Mouse (Mus musculus) spleen, adult 2 months (tissue): ENCODE results near the gene Cct2. TPM values are rescaled to one million over a fixed set of nuclear protein-coding genes. Genes with fewer than 3 reads are reported as not detected.

Experiments used
- DNase-seq, 2 experiments: peaks; one replicate each; pipeline versions ENCODE4 v3.0.0 to v3.0.0-alpha.2; 2012 to 2021; ENCODE audit warnings: low spot score in 2 of 2, low read depth in 1 of 2
- H3K27ac ChIP-seq: fragments of 200-500 bp; 2 replicates; pipeline ENCODE4 v1.5.1; 2012; ENCODE audit warnings: low read length, inconsistent platforms; ENCODE audit not compliant: insufficient read depth
- H3K27me3 ChIP-seq: fragments of 200-500 bp; 2 replicates; pipeline ENCODE4 v1.6.1; 2012; ENCODE audit warnings: mild to moderate bottlenecking, moderate library complexity, low read length, inconsistent platforms; ENCODE audit not compliant: control insufficient read depth, insufficient read depth
- H3K36me3 ChIP-seq: fragments of 200-500 bp; 2 replicates; pipeline ENCODE4 v1.6.1; 2012; ENCODE audit warnings: mild to moderate bottlenecking, low read length, inconsistent platforms; ENCODE audit not compliant: control insufficient read depth, insufficient read depth
- H3K4me1 ChIP-seq: fragments of 200-500 bp; 2 replicates; pipeline ENCODE4 v1.6.1; 2011; ENCODE audit warnings: inconsistent platforms; ENCODE audit not compliant: control insufficient read depth, insufficient read depth, insufficient read length
- H3K4me3 ChIP-seq: fragments of 200-500 bp; 2 replicates; pipeline ENCODE4 v1.5.1; 2011; ENCODE audit warnings: mild to moderate bottlenecking, inconsistent platforms; ENCODE audit not compliant: insufficient read depth, insufficient read length; ENCODE audit errors: extremely low read depth
- CTCF ChIP-seq: fragments of 200-500 bp; IDR thresholded peaks from 2 replicates; pipeline ENCODE4 v1.5.1; 2011; ENCODE audit warnings: mild to moderate bottlenecking, inconsistent platforms; ENCODE audit not compliant: insufficient read depth, insufficient read length, insufficient replicate concordance; ENCODE audit errors: extremely low read depth
- POLR2A ChIP-seq: fragments of 200-500 bp; IDR thresholded peaks from 2 replicates; pipeline ENCODE4 v1.6.1; 2011; ENCODE audit warnings: low read depth, low read length, inconsistent platforms
- WGBS: fragments of 180-500 bp; shearing (Covaris S2); methylation state at CpG from one replicate; pipeline ENCODE4 v1.1.7; 2018; 5-methylcytosine and 5-hydroxymethylcytosine counted together
- polyA plus RNA-seq: library from polyadenylated mRNA; depleted of rRNA; stranded (reverse); fragments of >200 nt; gene quantifications from 2 replicates; pipeline ENCODE4 v1.2.3, GENCODE M21; 2012

Gene Cct2
- polyA plus RNA-seq, 1 experiment = 47.5 TPM

DNA sequence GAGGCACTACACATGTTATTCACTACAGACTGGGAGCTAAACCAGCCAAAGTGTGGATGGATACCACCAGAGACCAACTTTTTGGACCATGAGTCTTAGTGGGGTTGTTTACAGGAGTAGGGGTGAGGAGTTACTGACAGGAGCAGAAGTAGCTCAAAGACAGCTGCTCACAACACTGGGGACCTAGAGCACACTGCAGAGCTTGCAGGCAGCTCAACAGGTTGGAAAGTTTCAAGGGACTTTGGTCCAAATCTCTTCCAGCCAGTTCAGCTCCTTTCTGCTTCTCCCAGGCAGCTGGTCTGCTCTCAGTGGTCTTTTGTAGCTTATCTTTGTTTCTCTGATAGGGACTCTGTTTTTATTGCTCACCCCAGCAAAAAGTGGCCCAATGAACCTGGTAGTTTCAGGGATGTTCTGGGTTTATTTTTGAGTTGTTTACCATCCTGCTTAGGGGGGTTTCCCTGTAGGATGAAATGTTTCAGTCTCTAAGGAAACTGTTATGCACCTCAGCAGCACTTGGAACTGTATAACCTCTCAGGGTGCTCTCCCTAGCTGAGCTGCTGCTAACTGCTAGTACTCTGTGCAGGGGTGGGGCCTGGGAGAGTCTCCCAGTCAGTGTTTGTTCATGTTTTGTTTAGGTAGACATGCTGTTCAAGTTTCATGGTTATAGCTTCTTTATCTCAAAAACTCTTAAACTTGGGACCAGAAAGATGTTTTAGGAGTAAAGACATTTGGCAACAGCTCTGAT, 40.4 kb upstream of the Cct2 start:
- Histone ChIP-seq H3K4me3 (no peak overlapping the region), H3K4me1 (peaks cover 11% of the 10 kb centered on the region; the same call in 1 of the 2 replicates), H3K27ac (no peak overlapping the region), H3K27me3 (no peaks in the 10 kb centered on the region), H3K36me3 (no peaks in the 10 kb centered on the region; the same call in 1 of the 2 replicates)
- no peak for TF ChIP-seq POLR2A
- no peak for TF ChIP-seq CTCF
- no peak for DNase-seq

- no peak overlapping the region for H3K4me3 ChIP-seq
- peaks cover 8% of the 10 kb centered on the region; the same call in 1 of the 2 replicates for H3K4me1 ChIP-seq
- no peaks in the 10 kb centered on the region for H3K27me3 ChIP-seq
- 86% methylated on average over 5 of the region's 5 CpGs for WGBS
- no peak overlapping the region for H3K27ac ChIP-seq
- DNase-seq = no peak
- no peaks in the 10 kb centered on the region; the same call in 1 of the 2 replicates for H3K36me3 ChIP-seq
- no peak for TF ChIP-seq CTCF
- TF ChIP-seq POLR2A = no peak
These were observed 36.6 kb upstream of the Cct2 start for GRCm38 (mm10) chr10:117100175-117100574.

- Histone ChIP-seq H3K27me3 (no peaks in the 10 kb centered on the region), H3K27ac (no peak overlapping the region), H3K4me3 (no peak overlapping the region), H3K36me3 (no peaks in the 10 kb centered on the region; the same call in 1 of the 2 replicates), H3K4me1 (no peaks in the 10 kb centered on the region)
- TF ChIP-seq POLR2A (no peak), CTCF (no peak)
- no peak for DNase-seq
- 89% methylated on average over 2 of the region's 2 CpGs for WGBS
These were observed 33.6 kb upstream of the Cct2 start for GRCm38 (mm10) chr10:117097116-117097698.

DNA sequence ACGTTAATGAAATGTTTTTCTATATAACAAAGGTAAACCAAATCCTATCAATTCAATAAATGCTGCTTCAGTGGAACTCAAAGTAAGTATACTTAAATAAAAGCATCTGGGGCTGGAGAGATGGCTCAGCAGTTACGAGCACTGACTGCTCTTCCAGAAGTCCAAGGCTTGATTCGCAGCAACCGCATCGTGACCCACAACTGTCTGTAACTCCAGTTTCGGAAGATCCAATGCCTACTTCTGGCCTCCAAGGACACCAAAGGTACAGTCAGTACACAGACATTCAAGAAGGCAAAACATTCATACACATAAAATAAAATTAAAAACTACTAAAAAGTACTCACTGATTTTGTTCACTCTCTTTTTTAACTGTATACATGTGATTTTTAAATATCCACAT, 32.5 kb upstream of the Cct2 start:
- Histone ChIP-seq H3K36me3 (no peaks in the 10 kb centered on the region; the same call in 1 of the 2 replicates), H3K4me1 (no peaks in the 10 kb centered on the region), H3K27ac (no peak overlapping the region), H3K27me3 (no peaks in the 10 kb centered on the region), H3K4me3 (no peak overlapping the region)
- no peak for DNase-seq
- 94% methylated on average over 6 of the region's 6 CpGs for WGBS
- TF ChIP-seq POLR2A (no peak), CTCF (no peak)

GRCm38 (mm10) chr10:117094504-117095329, 31.1 kb upstream of the Cct2 start:
- TF ChIP-seq POLR2A = no peak
- H3K4me3 ChIP-seq = no peak overlapping the region
- H3K27ac ChIP-seq = no peak overlapping the region
- H3K27me3 ChIP-seq = no peaks in the 10 kb centered on the region
- H3K36me3 ChIP-seq = no peaks in the 10 kb centered on the region; the same call in 1 of the 2 replicates
- WGBS = 91% methylated on average over 15 of the region's 15 CpGs
- no peak for DNase-seq
- no peaks in the 10 kb centered on the region for H3K4me1 ChIP-seq

DNA sequence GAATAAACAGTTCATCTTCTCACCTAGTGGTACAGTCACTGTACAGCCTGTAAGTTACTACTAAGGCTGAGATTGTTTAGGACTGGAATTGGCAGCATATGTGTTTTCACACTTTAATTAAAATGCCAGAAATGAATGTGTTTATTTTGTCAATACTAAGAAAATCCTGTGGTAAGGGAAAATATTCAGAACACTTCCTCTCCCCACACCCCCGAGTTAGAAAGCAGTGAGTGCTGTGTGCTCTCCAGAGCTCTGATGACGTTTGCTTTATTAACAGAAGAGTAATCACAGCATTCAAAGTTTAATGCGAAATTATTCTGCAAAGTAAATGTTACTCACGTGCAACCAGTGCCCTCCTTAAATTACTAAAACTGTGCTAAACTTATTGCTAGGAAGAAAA, 26.0 kb upstream of the Cct2 start:
- no peaks in the 10 kb centered on the region for H3K4me1 ChIP-seq
- no peak for DNase-seq
- H3K27ac ChIP-seq = no peak overlapping the region
- H3K27me3 ChIP-seq = no peaks in the 10 kb centered on the region
- peaks cover 3% of the 10 kb centered on the region for H3K36me3 ChIP-seq
- WGBS = 70% methylated on average over 4 of the region's 4 CpGs
- H3K4me3 ChIP-seq = no peak overlapping the region
- no peak for TF ChIP-seq CTCF
- TF ChIP-seq POLR2A = no peak

GRCm38 (mm10) chr10:117081914-117082359, 18.3 kb upstream of the Cct2 start:
- 91% methylated on average over 2 of the region's 2 CpGs for WGBS
- Histone ChIP-seq H3K36me3 (peaks cover 17% of the 10 kb centered on the region), H3K27ac (no peak overlapping the region), H3K27me3 (no peaks in the 10 kb centered on the region), H3K4me1 (no peaks in the 10 kb centered on the region; the same call in 1 of the 2 replicates), H3K4me3 (no peak overlapping the region)
- DNase-seq = no peak
- TF ChIP-seq CTCF (no peak), POLR2A (no peak)
